Comparison of ENCODE assay signal across 9 mouse cellular contexts in genomic region chr19:42151990-42152389, GRCm38 (mm10). TPM values are rescaled to one million over a fixed set of nuclear protein-coding genes. Genes with fewer than 3 reads are reported as not detected.
DNase-seq lines count a peak whose midpoint lies in the region; ATAC-seq and TF ChIP-seq lines count a peak whose summit lies in the region.
"Had no signal": no experiment of that assay in that cellular context is flagged by ENCODE, and none has a peak within 500 bp of the region (broad histone marks: within the 10 kb centered on the region; RNA-seq: fewer than 3 reads in every experiment).

No protein-coding gene starts in this region.

- in situ Hi-C loops in ES-E14 (cut with MboI; ENCODE audit: low sequenced_read_pairs in 2 of 2, unreplicated experiment in 2 of 2), result no loop called here

- H3K27ac ChIP-seq in ES-E14 (ENCODE audit: insufficient read depth, low read depth, low read length, poor library complexity, severe bottlenecking), result no peak overlapping the region
- no peak overlapping the region for H3K27ac ChIP-seq in forebrain, embryonic 11.5 days (ENCODE audit: low read depth, low read length)
- no peak overlapping the region; the same call in 1 of the 2 replicates for H3K27ac ChIP-seq in lung, embryonic 14.5 days (ENCODE audit: low read depth)
- H3K27ac ChIP-seq: lung, embryonic 15.5 days had no signal

- peak; percentile 60 for ATAC-seq in forebrain, embryonic 11.5 days (replicated peaks; ENCODE audit: low FRiP score)
- ATAC-seq in lung, embryonic 14.5 days (ENCODE audit: insufficient read depth), result no peak

- no peak overlapping the region for H3K4me3 ChIP-seq in ES-E14 (ENCODE audit: insufficient read depth in 1 of 2, low read depth in 1 of 2, low read length in 2 of 2, poor library complexity in 1 of 2, severe bottlenecking in 1 of 2)
- H3K4me3 ChIP-seq in forebrain, embryonic 11.5 days (ENCODE audit: low read depth, low read length), result no peak overlapping the region
- no peak overlapping the region for H3K4me3 ChIP-seq in lung, embryonic 14.5 days (ENCODE audit: low read depth, low read length)
- H3K4me3 ChIP-seq: lung, embryonic 15.5 days had no signal

- peaks cover 10% of the 10 kb centered on the region for H3K27me3 ChIP-seq in forebrain, embryonic 11.5 days (ENCODE audit: control insufficient read depth, insufficient read depth, low read length)
- no peaks in the 10 kb centered on the region for H3K27me3 ChIP-seq in lung, embryonic 14.5 days (ENCODE audit: insufficient read depth, low read length)
- H3K27me3 ChIP-seq: lung, embryonic 15.5 days had no signal

- no peak overlapping the region for H3K4me2 ChIP-seq in forebrain, embryonic 11.5 days (ENCODE audit: low read depth, low read length, severe bottlenecking)
- H3K4me2 ChIP-seq in lung, embryonic 14.5 days, result no peak overlapping the region
- H3K4me2 ChIP-seq: lung, embryonic 15.5 days had no signal

- WGBS in forebrain, embryonic 11.5 days, result 4% methylated on average over 6 of the region's 6 CpGs
- 6% methylated on average over 6 of the region's 6 CpGs for WGBS in lung, embryonic 14.5 days

- no peak overlapping the region for H3K9ac ChIP-seq in ES-E14 (ENCODE audit: insufficient read depth, low read depth, low read length, poor library complexity, severe bottlenecking)
- H3K9ac ChIP-seq in forebrain, embryonic 11.5 days (ENCODE audit: low read length), result no peak overlapping the region
- H3K9ac ChIP-seq in lung, embryonic 14.5 days, result no peak overlapping the region
- H3K9ac ChIP-seq: lung, embryonic 15.5 days had no signal

- DNase-seq in ES-E14 (ENCODE audit: low read depth, low spot score), result peak; percentile 84
- peak; percentile 70 for DNase-seq in c-Kit-positive CD71-positive TER-119-negative erythroid progenitor cells, embryonic 14.5 days (ENCODE audit: low read depth)
- peak; percentile 91 for DNase-seq in forebrain, embryonic 11.5 days (ENCODE audit: low spot score)
- peak; percentile 86 to 93 for DNase-seq in heart, postnatal 14 days
- DNase-seq in layer of hippocampus, adult 9-10 months (ENCODE audit: low spot score), result peak; percentile 85
- DNase-seq in lung, embryonic 14.5 days, result peak; percentile 94
- DNase-seq in retina, postnatal 7 days (ENCODE audit: low read depth, low spot score), result peak; percentile 78
- DNase-seq in urinary bladder, adult 18-20 months (ENCODE audit: low spot score in 2 of 2), result peak; percentile 82

- no peaks in the 10 kb centered on the region for H3K9me3 ChIP-seq in ES-E14 (ENCODE audit: control insufficient read depth, insufficient read depth, low read depth, low read length)
- H3K9me3 ChIP-seq in forebrain, embryonic 11.5 days (ENCODE audit: control insufficient read depth, low read length), result no peaks in the 10 kb centered on the region
- H3K9me3 ChIP-seq in lung, embryonic 14.5 days (ENCODE audit: low read depth, low read length), result no peaks in the 10 kb centered on the region
- H3K9me3 ChIP-seq: lung, embryonic 15.5 days had no signal

- intact Hi-C loops in heart, postnatal 14 days (cut with DNase I), result no loop called here

- peaks cover 6% of the 10 kb centered on the region; the same call in 1 of the 2 replicates for H3K36me3 ChIP-seq in ES-E14 (ENCODE audit: control insufficient read depth, insufficient read depth, low read length, poor library complexity, severe bottlenecking)
- H3K36me3 ChIP-seq in forebrain, embryonic 11.5 days (ENCODE audit: control insufficient read depth, insufficient read depth, low read length), result no peaks in the 10 kb centered on the region
- H3K36me3 ChIP-seq in lung, embryonic 14.5 days (ENCODE audit: insufficient read depth), result peaks cover 9% of the 10 kb centered on the region

- TF ChIP-seq CTCF in lung, embryonic 14.5 days (IDR thresholded peaks at IDR 0.05; ENCODE audit: low read depth), result peak; percentile 96

- peaks cover 7 to 25% of the 10 kb centered on the region in 2 experiments; a peak in 3 of 4 replicates for H3K4me1 ChIP-seq in ES-E14 (ENCODE audit: control insufficient read depth in 2 of 2, insufficient read depth in 2 of 2, low read length in 2 of 2, poor library complexity in 1 of 2)
- H3K4me1 ChIP-seq in forebrain, embryonic 11.5 days (replicated peaks; ENCODE audit: control insufficient read depth, insufficient read depth, low read length), result 0 out of 2 replicates have a peak, but pooled peaks cover 3% of the 10 kb centered on the region
- peaks cover 19% of the 10 kb centered on the region for H3K4me1 ChIP-seq in lung, embryonic 14.5 days (ENCODE audit: insufficient read depth)

TF ChIP-seq in ES-E14, 5 proteins besides CTCF, POLR2A, EP300 and RAD21:
- TF ChIP-seq CHD2 (IDR thresholded peaks at IDR 0.05; ENCODE audit: low read depth, low read length) (no peak), ZC3H11A (IDR thresholded peaks at IDR 0.05; ENCODE audit: borderline replicate concordance, low read depth, low read length) (0 out of 2 replicates have a peak, but pooled peaks have one; percentile 22), MAFK (IDR thresholded peaks at IDR 0.05; ENCODE audit: insufficient read depth, low read depth, low read length) (no peak), HCFC1 (IDR thresholded peaks at IDR 0.05; ENCODE audit: borderline replicate concordance, insufficient read depth, low read length) (no peak), ZNF384 (IDR thresholded peaks at IDR 0.05; ENCODE audit: low read depth, low read length) (no peak)
TF ChIP-seq in ES-E14: peak in this region for 1.

RNA-seq across cellular contexts. Expression of gene Marveld1, which starts 4.8 kb away (rescaled TPM):
- total RNA-seq in ES-E14 (2012; rRNA removed), result 39.8 and 56.3 TPM in 2 replicates
- polyA plus RNA-seq in forebrain, embryonic 11.5 days (2014; fragmentation: Nextera tagmentation; extraction: Ambion mirVana), result 8.7 and 9.7 TPM in 2 replicates
- 10 to 100 TPM; 21.6 to 23.8 TPM for total RNA-seq in heart, postnatal 14 days (2021)
- 18.6 and 25.4 TPM in 2 replicates for polyA plus RNA-seq in lung, embryonic 14.5 days (2014; fragmentation: Nextera tagmentation; extraction: Ambion mirVana)

RNA-seq across cellular contexts. Expression of gene Zfyve27, which starts 11.8 kb away (rescaled TPM):
- 45.9 and 78.1 TPM in 2 replicates for total RNA-seq in ES-E14 (2012; rRNA removed)
- polyA plus RNA-seq in forebrain, embryonic 11.5 days (2014; fragmentation: Nextera tagmentation; extraction: Ambion mirVana), result 22.4 and 23.1 TPM in 2 replicates
- total RNA-seq in heart, postnatal 14 days (2021), result 10 to 100 TPM; 24.6 to 26.5 TPM
- 15.2 and 16.8 TPM in 2 replicates for polyA plus RNA-seq in lung, embryonic 14.5 days (2014; fragmentation: Nextera tagmentation; extraction: Ambion mirVana)

RNA-seq across cellular contexts. Expression of gene Avpi1, which starts 23.1 kb away (rescaled TPM):
- 98.8 and 99.2 TPM in 2 replicates for total RNA-seq in ES-E14 (2012; rRNA removed)
- 15.6 and 16.3 TPM in 2 replicates for polyA plus RNA-seq in forebrain, embryonic 11.5 days (2014; fragmentation: Nextera tagmentation; extraction: Ambion mirVana)
- total RNA-seq in heart, postnatal 14 days (2021), result 10 to 100 TPM; 10.8 to 11.7 TPM
- 44.3 and 51.6 TPM in 2 replicates for polyA plus RNA-seq in lung, embryonic 14.5 days (2014; fragmentation: Nextera tagmentation; extraction: Ambion mirVana)

RNA-seq across cellular contexts. Expression of gene Sfrp5, which starts 50.1 kb away (rescaled TPM):
- total RNA-seq in ES-E14 (2012; rRNA removed), result 6.0 and 7.2 TPM in 2 replicates
- 0.09 and 0.19 TPM in 2 replicates for polyA plus RNA-seq in forebrain, embryonic 11.5 days (2014; fragmentation: Nextera tagmentation; extraction: Ambion mirVana)
- total RNA-seq in heart, postnatal 14 days (2021), result 1 to 10 TPM; 1.2 to 3.3 TPM
- polyA plus RNA-seq in lung, embryonic 14.5 days (2014; fragmentation: Nextera tagmentation; extraction: Ambion mirVana), result 0.28 and 1.0 TPM in 2 replicates
